Mouse (Mus musculus): ENCODE measurements around the gene Cct5. TPM values are rescaled to one million over a fixed set of nuclear protein-coding genes. Genes with fewer than 3 reads are reported as not detected.
A peak's percentile ranks its signal among the peaks of the same experiment; 100 is the strongest.

The Cct5 gene
- total RNA-seq, 2 experiments from 2014 or later = 211 to 213 TPM

- no peak for DNase-seq
Measured at GRCm38 (mm10) chr15:31563577-31564546, 37.7 kb downstream of the Cct5 start.

GRCm38 (mm10) chr15:31562847-31563246 lies 38.8 kb downstream of the Cct5 start:
- no peak for DNase-seq

GRCm38 (mm10) chr15:31561976-31562375 lies 39.6 kb downstream of the Cct5 start:
- no peak for DNase-seq

- no peak for DNase-seq
Measured at GRCm38 (mm10) chr15:31561390-31561789, 40.2 kb downstream of the Cct5 start.

GRCm38 (mm10) chr15:31554855-31555254 lies 46.7 kb downstream of the Cct5 start:
- no peak for DNase-seq

- no peak for DNase-seq
Measured at GRCm38 (mm10) chr15:31550381-31550780, 51.2 kb downstream of the Cct5 start.

- DNase-seq = no peak
Measured at GRCm38 (mm10) chr15:31547421-31547820, 54.2 kb downstream of the Cct5 start.

GRCm38 (mm10) chr15:31546291-31546690 lies 55.3 kb downstream of the Cct5 start:
- DNase-seq = no peak

- DNase-seq = no peak
Measured at GRCm38 (mm10) chr15:31545058-31545457, 56.5 kb downstream of the Cct5 start.

GRCm38 (mm10) chr15:31543246-31543645 lies 58.4 kb downstream of the Cct5 start:
- peak; percentile 66 for DNase-seq

GRCm38 (mm10) chr15:31542013-31542958 lies 59.3 kb downstream of the Cct5 start:
- no peak for DNase-seq

Other genes starting within 250 kb of the Cct5 start
- 10 to 100 TPM; 12.8 to 13.4 TPM for gene Ankrd33b, start 234.1 kb downstream of the Cct5 start, total RNA-seq (2021)
- gene Ropn1l, start 148.1 kb downstream of the Cct5 start, total RNA-seq (2021) = under 1 TPM; 0.38 TPM
- gene March6, start 70.8 kb downstream of the Cct5 start, total RNA-seq (2021) = 10 to 100 TPM; 92.5 to 97.5 TPM
- 10 to 100 TPM; 13.9 to 14.6 TPM for gene Cmbl, start 36.4 kb downstream of the Cct5 start, total RNA-seq (2021)
- 10 to 100 TPM; 17.1 to 18.6 TPM for gene Fam173b, start within 50 bp of the Cct5 start, total RNA-seq (2021)

Measured in heart, postnatal 4 days (tissue).